Mouse (Mus musculus): Measurements from ENCODE around the gene Lypd6b.
A peak's percentile ranks its signal among the peaks of the same experiment; 100 is the strongest.

Lypd6b gene

DNA sequence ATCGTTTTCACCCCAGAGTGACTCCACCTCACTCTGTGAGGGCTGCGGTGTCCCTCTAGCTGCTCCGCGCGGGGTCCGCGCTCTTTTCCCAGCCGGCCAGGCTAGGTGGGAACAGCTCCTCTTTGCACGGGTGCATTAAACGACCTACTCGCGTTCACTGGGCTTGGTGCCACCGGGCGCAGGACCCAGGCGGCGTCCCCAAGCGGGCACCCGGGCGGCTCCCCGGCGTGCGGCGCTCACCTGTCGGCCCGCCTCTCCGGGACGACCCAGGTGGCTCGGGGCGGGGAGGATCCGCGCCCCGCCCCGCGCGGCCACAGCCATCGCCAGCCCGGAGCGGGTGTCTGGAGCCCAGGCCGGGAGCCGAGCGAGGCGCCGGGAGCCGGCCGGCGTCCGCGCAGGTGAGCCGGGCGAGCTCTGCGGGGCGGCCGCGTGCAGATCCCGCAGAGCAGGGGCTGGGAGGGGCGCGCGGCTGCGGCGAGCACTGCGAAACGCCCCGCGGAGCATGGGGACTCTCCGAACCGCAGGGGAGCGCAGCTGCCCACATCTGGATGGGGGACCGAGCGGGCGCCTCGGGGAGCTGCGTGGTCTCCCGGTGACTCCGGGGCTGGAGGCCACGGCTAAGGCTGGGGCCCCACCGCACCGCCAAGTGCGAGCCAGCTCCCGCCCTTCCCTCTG lies at the start of gene Lypd6b:
Gene Lypd6b, plus strand, starts transcription at position 313 of the 675 bp plus-strand sequence.
- DNase-seq (ENCODE audit: low read depth), result no peak

DNA sequence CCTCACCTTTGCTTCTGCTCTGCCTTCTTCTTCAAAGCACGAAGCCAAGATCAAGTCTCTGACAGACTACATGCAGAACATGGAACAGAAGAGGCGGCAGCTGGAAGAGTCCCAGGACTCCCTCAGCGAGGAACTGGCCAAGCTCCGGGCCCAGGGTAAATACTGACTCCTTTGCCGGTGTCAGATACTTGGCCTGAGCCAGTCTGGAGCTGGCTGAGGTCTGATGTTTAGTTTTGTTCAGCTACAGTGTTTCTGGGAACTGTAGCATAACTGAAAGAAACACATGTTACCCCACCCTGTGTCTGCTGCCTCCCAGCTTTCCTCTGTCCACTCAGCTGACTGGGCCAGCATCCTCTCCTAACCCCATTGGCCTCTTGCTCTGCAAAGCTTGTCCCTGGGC lies 48.4 kb upstream of the Lypd6b start:
- no peak for DNase-seq (ENCODE audit: low read depth)

DNA sequence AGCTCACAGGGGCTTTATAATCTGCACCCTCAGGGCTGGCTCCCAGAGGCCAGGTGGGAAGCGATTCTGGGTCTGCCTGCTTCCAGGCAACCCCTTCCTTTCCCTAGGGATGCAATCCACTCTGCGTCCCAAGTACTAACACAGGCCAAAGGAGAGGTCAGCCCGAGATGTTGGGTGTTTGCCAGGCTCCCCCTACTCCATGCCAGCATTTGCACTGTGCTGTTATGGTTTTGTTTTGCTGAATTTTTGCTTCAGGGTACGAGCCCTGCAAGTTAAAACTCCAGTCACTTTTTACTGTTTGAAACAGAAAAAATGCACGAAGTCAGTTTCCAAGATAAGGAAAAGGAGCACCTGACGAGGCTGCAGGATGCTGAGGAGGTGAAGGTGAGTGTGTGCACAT lies 46.5 kb upstream of the Lypd6b start:
- DNase-seq (ENCODE audit: low read depth), result no peak

DNA sequence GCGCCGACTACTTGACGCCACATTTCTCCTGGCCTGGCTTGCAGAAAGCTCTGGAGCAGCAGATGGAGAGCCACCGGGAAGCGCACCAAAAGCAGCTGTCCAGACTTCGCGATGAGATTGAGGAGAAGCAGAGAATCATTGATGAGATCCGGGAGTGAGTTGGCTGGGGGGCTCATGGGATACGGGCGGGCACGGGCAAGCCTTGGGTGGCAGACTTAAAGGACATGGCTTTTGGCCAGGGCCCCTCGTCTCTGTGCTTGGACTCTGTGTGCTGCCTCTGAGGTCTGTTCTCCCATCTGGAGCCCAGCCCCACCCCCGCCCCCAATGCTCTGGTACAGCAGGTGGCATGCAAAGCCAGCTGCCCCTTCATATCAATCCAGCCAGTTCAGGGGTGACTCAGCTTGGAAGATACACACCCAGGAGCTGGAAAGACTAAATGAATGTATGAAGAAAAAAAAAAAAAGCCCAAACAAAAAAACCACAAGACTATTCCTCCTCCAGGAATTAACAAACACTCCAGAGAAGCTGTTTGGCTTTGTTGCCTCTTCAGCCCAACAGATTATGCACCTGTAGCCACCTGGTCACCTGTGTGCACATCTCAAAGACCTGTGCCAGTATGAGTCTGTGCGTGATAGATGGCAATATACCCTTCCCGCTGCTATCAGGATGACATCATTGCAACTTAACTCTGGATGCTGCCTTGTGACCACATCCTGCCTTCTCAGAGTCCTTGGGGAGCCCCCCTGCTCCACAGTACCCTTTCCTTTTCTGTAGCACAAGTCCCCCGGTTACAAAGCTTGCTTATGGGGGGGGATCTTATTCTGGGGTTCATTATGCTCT lies 45.4 kb upstream of the Lypd6b start:
- DNase-seq (ENCODE audit: low read depth), result peak; percentile 34

DNA sequence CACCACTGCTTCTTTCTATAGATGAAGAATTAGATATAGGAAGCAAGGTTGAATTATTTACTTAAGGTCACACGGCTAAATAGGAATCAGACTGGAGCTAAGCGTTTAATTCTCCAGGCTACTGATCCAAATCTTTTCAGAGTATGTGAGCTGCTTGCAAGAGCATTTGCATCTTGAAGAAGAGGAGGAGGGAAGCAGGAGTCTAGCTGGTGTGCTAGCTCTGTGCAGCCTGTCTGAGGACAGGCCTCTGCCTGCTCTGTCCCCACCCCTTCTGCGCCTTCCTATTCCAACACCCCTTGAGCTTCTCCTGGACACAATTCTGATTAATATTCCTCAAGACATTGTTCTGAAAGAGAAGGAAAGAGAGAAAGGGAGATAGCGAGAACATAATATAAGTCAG lies 44.6 kb upstream of the Lypd6b start:
- DNase-seq (ENCODE audit: low read depth), result no peak

DNA sequence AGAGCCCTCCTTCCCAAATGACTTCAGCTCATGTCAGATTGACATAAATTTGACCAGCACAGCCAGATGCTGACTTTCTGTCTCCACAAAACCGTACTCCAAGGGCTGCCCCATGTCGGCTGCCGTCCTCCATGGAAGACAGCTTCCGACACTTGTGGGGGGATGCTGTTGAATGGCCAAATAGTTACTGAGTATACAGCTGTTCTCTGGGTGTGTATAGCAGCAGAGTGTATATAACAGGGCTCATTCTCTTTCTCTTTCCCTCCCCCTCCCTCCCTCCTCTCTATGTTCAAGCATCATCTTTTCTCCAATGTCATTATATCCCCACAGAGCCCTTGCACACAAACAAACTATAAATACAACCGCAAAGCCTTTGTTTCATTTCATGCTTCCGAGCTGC lies 43.7 kb upstream of the Lypd6b start:
- no peak for DNase-seq (ENCODE audit: low read depth)

DNA sequence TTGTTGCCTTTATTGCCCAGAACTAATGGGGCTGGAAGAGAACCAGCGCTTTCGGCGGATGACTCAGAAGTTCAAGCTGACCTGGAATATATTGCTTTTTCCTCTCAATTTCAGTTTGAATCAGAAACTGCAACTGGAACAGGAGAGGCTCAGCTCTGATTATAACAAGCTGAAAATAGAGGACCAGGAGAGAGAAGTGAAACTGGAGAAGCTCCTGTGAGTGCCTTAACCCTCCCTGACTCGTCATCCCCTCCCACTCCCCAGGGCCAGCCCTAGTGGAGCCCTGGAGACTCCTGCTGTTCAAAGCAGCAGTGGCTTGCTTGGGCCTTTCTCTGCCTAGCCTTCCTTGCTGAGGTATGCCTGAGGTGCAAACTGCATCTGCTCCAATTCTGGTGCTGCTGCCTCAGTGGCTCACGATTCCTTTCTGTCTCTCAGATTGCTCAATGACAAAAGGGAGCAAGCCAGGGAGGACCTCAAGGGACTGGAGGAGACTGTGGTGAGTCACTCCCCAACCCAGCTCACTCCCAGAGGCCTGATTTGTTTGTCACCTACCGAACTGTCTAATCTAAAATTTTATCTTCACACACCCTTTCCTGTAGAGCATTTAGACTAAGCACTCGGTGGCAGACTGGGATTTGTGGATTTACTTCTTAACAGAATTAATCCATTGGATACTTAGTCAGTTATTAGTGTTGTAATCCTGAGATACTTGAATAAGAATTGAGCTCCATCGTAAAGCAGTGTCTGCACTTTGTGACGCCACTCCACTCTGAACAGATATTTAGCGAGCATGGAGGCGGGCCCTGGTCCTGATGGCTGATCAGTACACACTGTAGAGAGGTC lies 43.0 kb upstream of the Lypd6b start:
- DNase-seq (ENCODE audit: low read depth), result no peak

DNA sequence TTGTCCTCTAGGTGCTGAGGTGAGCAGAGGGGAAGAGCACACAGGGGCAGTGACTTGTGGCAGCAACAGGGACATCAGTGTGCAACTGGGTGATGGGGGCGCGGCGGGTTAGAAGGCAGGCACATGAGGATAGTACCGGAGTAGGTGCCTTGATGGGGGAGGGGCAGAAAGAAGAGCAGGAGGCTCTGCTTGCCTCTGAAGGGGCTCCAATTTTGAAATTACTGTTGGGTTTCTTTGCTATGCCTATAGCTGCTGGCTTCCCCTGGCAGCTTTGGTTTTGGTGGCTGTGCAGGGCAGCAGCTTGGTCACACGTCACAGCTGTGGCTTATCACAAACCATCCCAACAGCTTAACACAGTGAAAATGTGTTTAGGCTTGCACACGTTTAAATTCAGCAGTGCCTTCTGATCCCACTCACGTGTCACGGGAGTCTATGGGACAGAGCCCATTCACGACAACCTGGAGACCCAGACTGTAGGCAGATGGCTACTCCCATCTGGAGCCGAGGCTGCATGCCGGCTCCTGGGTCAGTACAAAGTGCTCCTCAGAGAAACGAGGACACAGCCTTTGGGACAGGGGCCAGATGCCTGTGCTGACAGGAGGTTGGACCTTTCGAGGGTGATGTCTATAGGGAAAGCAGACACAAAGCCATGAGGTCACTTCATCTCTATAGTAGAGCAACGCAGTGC lies 42.2 kb upstream of the Lypd6b start:
- DNase-seq (ENCODE audit: low read depth), result no peak

DNA sequence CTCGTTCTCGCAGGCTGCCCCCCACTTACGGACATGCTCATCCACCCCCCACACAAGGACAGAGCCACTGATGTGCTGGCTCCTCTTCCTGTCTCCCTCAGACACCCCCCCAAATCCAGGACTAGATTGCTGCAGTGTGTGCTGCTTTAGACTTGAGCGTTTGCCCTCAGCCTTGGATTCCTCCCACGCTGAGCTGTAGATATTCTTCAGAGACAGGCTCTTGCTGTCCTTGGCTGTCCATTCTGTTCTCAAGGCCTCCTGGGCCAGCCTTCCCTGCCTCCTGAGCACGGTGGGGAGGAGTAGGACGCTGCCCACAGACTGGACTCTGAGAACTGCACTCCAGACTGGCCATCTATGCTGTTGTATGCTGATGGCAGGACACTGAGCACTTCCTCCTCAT lies 40.5 kb upstream of the Lypd6b start:
- no peak for DNase-seq (ENCODE audit: low read depth)

DNA sequence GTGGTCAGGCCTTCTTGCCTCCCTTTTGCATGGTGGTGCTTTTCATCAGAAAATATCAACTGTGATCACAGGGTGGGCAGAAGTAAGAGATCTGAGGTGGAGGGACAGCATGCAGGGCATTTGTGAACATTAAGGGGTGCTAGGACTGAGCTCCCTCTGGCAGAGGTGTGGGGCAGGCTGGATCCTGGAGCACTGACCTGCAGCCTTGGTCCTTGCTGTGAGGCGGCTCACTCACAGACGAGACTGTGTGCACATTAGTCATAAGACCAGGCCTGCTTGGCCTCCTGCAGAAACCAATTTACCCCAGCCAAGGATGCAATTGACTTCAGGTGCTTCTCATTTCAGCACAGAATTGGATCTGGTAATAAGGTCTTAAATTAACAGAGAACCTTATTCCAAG lies 39.8 kb upstream of the Lypd6b start:
- DNase-seq (ENCODE audit: low read depth), result no peak

DNA sequence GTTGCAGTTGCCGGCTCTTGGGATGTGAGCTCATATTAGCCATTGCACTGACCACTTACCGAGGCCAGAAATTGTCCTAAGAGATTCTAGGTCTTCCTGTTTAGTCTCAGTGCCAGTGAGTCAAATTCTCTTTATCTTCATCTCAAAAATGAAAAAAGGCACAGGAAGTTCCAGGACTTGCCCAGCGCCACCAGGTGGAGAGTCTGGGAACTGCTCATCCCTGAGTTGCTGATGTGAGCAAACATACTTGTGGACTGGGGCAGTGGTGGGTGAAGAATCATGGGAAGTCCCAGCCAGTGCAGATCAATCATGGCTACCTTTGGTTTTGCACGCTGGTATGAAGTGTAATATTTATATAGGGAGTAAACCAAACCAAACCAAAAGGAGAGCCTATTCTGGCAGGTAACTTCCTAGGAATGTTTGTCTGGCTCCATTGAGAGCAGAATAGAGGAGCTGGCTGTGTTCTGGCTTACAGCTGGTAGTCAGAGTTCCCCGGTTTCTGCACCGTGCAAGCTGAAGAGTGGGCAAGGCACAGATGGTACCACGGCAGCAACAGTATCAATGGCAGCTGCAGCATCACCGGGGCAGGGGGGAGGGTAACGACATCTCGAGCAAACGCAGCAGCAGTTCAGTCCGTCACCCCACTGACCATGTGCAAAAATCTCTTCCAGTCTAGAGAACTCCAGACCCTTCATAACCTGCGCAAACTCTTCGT lies 38.7 kb upstream of the Lypd6b start:
- peak; percentile 66 for DNase-seq (ENCODE audit: low read depth)

DNA sequence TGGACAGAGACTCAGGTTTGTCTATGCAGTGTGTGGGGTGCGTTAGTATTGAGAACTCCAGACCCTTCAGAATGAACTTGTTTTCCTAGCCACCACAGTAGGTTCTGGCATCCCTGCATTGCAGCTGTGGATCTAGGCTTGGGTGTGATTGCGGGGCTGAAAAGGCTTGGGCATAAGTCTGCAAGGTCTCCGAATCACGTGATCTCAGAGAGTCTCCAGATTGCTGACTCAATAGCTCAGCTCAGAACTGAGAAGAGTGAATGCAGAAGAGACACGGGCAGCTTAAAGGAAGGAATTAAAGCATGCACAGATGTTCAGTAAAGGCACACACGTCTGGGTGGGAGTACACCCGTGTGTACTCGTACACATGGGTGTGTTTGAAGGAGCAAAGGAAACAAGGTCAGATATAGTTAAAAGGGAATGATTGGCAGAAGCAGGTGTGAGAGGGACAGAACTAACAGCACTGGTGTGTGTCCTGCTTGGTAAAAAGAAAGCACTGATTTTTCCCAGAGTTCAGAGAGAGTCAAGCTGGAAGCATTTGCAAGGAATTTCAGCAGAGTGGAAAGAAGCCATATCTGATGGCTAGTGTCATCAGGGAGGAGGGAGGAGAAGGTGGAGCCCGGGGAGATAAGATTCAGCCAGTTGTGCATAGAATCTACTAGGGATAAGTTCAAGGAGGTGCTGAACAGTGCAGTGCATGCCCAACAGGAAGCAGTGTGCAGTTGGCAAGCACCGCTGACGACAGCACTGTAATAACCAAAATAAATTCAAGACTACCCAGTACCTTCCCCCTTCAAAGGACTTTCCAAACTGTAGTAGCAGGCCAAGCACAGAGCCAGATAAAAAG lies 37.5 kb upstream of the Lypd6b start:
- no peak for DNase-seq (ENCODE audit: low read depth)

DNA sequence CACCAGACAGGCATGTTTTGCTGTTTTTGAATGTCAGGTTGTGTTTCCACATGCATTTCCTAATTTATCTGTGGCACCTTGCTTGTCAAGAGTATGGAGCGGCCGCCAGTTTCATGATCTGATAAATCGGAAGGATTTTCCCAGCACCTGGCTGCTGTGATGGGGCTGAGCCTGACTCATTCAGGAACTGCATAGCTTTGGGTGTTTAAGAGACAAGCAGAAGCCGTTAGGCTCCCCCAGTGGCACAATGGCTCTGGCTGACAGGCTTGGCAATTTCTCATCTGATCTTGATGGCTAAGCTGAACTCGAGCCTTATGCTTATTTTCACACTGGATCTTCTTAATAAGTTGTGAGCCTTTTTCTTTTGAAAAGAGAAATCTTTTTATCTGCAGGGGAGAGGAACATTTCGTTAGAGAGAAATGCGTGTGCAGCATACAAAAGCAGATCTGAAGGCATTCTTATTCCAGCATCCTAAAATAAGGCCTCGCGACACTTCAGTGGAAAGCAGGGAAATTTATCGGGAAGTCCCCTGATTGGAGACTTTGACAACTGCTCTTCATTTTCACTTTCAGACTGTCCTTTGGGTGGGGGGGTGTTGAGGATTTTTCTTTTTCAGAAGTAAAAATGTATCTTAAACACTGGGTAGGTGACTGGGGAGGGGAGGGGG lies 35.8 kb upstream of the Lypd6b start:
- DNase-seq (ENCODE audit: low read depth), result no peak

DNA sequence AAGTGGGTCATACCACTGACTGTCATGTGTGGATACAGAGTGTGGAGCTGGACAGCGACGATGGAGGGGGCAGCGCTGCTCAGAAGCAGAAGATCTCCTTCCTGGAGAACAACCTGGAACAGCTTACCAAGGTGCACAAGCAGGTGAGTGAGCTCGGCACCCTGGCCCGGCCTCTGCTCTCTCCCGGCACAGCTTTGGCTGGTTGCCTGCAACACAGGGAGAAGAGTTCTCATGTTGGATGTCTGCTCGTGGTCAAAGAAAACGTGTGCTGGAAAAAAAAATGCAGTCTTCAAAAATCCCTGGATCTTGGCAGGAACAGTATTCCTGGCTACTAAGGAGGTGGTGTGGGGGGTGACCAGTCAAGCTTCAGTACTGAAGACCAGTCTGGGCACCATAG lies 35.3 kb upstream of the Lypd6b start:
- no peak for DNase-seq (ENCODE audit: low read depth)

DNA sequence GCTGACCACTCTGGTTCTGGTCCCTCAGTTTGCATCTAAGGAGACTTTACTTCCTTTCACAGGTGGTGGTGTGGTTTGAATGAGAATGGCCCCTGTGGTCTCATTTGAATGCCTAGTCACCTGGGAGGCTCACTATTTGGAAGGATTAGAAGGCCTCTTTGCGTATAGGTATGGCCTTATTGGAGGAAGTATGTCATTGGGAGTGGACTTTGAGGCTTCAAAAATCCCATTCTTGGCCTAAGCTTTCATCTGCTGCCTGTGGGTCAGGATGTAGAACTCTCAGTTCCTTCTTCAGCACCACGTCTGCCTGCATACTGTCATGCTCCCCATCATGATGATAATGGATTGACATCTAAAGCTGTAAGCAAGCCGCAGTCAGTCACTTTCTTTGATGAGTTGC lies 34.4 kb upstream of the Lypd6b start:
- no peak for DNase-seq (ENCODE audit: low read depth)

DNA sequence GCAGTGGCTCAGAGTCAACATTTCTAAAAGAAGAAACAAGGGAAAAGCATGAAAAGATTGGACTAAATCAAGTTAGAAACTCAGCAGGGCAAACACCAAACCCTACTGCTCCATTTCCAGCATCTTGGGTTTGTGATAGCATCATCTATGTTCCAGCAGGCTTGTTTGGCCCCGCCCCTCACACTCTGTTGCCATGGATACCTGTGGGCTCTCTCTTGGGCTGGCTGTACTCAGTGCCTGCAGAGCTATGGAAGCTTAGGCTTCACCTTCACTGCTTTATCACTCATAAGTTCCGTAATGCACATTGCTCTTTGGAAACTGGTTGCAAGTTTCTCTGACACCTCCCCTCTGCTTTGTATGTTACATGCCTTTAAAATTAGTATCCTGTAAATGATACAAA lies 32.4 kb upstream of the Lypd6b start:
- DNase-seq (ENCODE audit: low read depth), result peak; percentile 31

DNA sequence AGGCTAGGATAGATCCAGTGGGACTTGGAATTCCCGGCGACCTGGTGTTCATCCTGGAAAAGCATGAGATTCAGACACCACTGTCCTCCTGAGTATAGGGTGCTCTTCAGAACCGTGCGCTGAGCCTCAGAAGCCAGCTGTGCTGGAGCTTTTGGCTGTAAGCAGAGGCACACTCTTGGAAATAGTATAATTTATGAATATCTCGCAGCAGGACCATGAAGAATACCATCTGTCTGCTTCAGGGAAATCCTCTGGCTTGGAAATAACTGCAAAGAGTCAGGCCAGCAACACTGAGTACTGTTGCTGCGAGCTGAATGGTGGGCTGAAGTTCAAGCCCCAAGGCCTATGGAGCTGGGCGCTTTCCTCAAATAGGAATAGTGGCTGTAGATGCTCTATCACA lies 29.9 kb upstream of the Lypd6b start:
- DNase-seq (ENCODE audit: low read depth), result no peak

DNA sequence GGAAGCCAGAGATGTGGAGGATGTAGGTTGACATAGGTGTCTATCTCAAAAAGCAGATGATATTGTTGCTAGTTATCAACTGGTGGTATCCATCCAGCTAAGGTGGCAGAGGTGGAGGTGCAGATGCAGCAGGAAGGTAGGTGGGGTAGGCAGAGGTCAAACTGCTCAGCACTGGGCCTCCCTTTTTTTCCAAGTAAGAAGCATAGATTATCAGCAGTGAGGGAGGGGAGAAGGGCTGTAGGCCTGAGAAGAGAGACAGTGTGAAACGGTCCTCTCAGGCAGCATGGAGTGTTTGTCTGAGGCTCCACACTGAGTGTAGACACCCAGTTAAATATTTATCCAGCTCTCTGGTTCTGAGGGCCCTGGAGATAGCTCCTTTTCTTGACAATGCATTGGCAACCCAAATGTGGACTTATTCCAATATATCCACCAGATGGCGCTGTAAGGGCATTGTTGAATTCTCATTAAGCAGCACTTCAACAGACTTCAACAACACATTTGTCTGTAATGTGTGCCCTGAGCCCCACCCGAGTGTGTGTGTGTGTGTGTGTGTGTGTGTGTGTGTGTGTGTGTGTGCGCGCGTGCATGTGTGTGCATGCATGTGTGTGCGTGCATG lies 23.0 kb upstream of the Lypd6b start:
- DNase-seq (ENCODE audit: low read depth), result peak; percentile 77

DNA sequence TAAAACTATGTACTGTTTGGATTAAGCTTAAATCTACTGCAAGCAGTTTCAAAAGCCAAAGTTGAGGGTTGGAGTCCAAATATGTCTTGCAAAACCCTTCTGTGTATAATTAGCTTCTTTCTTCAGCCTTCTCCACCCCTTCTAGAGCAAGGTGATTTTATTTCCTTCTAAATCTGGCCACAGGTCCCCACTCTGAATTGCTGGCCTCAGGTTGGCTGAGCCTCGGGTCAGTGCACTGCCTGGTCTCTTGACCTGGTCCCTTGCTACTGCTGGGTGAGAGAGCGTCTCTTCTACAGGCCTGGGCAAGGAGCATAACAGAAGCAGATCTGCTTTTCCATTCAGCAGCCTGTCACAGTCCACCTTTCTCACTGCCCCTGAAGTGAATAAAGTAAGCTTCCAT lies 18.6 kb upstream of the Lypd6b start:
- DNase-seq (ENCODE audit: low read depth), result no peak

DNA sequence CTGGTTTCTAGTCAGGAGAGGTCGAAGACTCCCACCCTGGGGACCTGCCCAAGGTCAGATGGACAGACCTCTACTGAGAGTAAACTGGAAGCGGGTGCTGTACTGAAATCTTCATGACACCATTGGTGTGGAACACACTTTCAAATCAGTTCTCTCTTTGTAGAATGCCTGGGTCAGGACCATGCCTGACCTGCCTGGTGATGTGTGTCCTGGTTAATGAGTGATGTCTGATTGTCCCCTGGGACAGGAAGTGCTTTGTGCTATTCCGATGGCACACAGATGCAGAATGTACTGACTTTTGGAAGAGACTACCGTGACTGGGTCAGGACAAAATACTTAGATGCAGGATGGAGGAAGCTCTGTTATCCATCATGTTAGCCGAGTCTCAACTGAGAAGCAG lies 17.0 kb upstream of the Lypd6b start:
- no peak for DNase-seq (ENCODE audit: low read depth)
